Mouse (Mus musculus) embryonic facial prominence, embryonic 12.5 days (tissue): ENCODE data around the gene Spem2. TPM values are rescaled to one million over a fixed set of nuclear protein-coding genes. Genes with fewer than 3 reads are reported as not detected.
A peak's percentile ranks its signal among the peaks of the same experiment; 100 is the strongest.
"Not testable (repeated sequence)": the region's sequence is repeated elsewhere in the genome, so short reads cannot be mapped to it uniquely, and the experiment has no call there.

Source experiments
- ATAC-seq: fragments of 200-750 bp; cut with Nextera tagmentation; 2 replicates; pipeline ENCODE4 v1.8.0; 2017; ENCODE audit not compliant: insufficient number of reproducible peaks, insufficient read depth, low FRiP score, low TSS enrichment
- H3K27ac ChIP-seq: fragments of 300-500 bp; sonication (generic); 2 replicates; pipeline ENCODE4 v1.5.1; 2016; ENCODE audit warnings: mild to moderate bottlenecking
- H3K27me3 ChIP-seq: fragments of 300-500 bp; sonication (generic); 2 replicates; pipeline ENCODE4 v1.6.1; 2016; ENCODE audit warnings: mild to moderate bottlenecking, moderate library complexity
- H3K36me3 ChIP-seq: fragments of 300-500 bp; sonication (generic); 2 replicates; pipeline ENCODE4 v1.6.1; 2016; ENCODE audit warnings: mild to moderate bottlenecking
- H3K4me1 ChIP-seq: fragments of 300-500 bp; sonication (generic); 2 replicates; pipeline ENCODE4 v1.6.1; 2016
- H3K4me2 ChIP-seq: fragments of 300-500 bp; sonication (generic); replicated peaks from 2 replicates; pipeline ENCODE4 v1.6.1; 2016; ENCODE audit warnings: mild to moderate bottlenecking, moderate library complexity
- H3K4me3 ChIP-seq: fragments of 300-500 bp; sonication (generic); 2 replicates; pipeline ENCODE4 v1.5.1; 2016; ENCODE audit warnings: mild to moderate bottlenecking
- H3K9ac ChIP-seq: fragments of 300-500 bp; sonication (generic); 2 replicates; pipeline ENCODE4 v1.6.1; 2016; ENCODE audit warnings: mild to moderate bottlenecking, moderate library complexity
- H3K9me3 ChIP-seq: fragments of 300-500 bp; sonication (generic); 2 replicates; pipeline ENCODE4 v1.6.1; 2016; ENCODE audit warnings: mild to moderate bottlenecking, moderate library complexity
- WGBS: fragments of 180-500 bp; shearing (Covaris S2); methylation state at CpG from one replicate; pipeline ENCODE4 v1.1.7; 2016; 5-methylcytosine and 5-hydroxymethylcytosine counted together
- polyA plus RNA-seq: library from polyadenylated mRNA; unstranded; fragments of >200 nt; fragmentation: Nextera tagmentation; extraction: Ambion mirVana; gene quantifications from 2 replicates; pipeline ENCODE4 v1.2.1, GENCODE M21; 2016

Gene Spem2
- polyA plus RNA-seq, result not detected in 2 replicates

GRCm38 (mm10) chr11:69818365-69818764, at the start of gene Spem2:
Spem2 (minus strand) TSS chr11:69818465.
- WGBS, result 80% methylated on average over 2 of the region's 2 CpGs
- Histone ChIP-seq H3K4me3 (no peak within 1 kb of the TSS), H3K9ac (no peak within 1 kb of the TSS), H3K4me1 (no peaks in the 10 kb centered on the region), H3K4me2 (no peak within 1 kb of the TSS), H3K27me3 (no peaks in the 10 kb centered on the region), H3K27ac (no peak within 1 kb of the TSS), H3K9me3 (peaks cover 11% of the 10 kb centered on the region), H3K36me3 (no peaks in the 10 kb centered on the region)
- no peak for ATAC-seq

DNA sequence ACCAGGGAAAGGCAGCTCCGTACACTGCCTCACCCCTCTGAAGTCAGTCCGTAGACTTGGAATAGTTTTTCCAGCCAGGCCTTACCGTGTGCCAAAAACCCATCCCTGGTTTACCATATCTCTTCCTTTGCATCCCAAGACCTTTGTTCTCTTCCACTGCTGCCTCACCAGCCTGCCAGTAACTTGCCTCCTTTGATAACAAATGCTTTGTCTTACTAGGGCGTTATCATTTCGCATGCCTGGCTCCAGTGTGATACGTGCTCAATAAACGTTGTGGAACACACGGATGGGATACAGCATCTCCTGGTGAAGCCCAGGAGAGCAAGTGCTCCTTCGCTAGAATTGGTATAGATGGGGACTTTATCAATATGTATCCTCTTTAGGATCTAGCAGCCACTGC, 49.1 kb upstream of the Spem2 start:
- WGBS, result 76% methylated on average over 9 of the region's 9 CpGs
- no peak overlapping the region for H3K9ac ChIP-seq
- no peaks in the 10 kb centered on the region for H3K9me3 ChIP-seq
- no peak overlapping the region for H3K27ac ChIP-seq
- no peak for ATAC-seq
- no peaks in the 10 kb centered on the region for H3K36me3 ChIP-seq
- no peaks in the 10 kb centered on the region for H3K4me1 ChIP-seq
- no peak overlapping the region for H3K4me3 ChIP-seq
- no peak overlapping the region for H3K4me2 ChIP-seq
- no peaks in the 10 kb centered on the region for H3K27me3 ChIP-seq

DNA sequence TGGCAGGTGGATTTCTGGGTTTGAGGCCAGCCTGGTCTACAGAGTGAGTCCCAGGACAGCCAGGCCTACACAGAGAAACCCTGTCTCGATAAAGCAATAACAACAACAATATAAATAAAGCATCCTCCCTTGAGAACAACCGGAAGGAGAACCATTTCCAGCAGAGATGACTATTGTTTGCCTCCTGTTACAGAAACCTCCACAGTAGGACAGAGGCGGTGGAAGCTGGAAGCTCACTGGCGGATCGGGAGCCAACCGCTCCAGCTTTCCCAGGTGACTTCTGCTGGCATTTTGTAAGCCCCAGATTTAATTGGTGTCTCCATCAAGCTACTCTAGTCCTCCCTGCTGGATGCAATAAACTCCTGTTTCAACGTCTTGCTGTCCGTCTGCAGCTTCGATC, 47.3 kb upstream of the Spem2 start:
- no peak for ATAC-seq
- H3K4me1 ChIP-seq, result no peaks in the 10 kb centered on the region
- H3K4me3 ChIP-seq, result no peak overlapping the region
- WGBS, result 84% methylated on average over 9 of the region's 9 CpGs
- no peaks in the 10 kb centered on the region for H3K36me3 ChIP-seq
- H3K4me2 ChIP-seq, result no peak overlapping the region
- H3K27ac ChIP-seq, result no peak overlapping the region
- H3K9ac ChIP-seq, result no peak overlapping the region
- H3K9me3 ChIP-seq, result no peaks in the 10 kb centered on the region
- H3K27me3 ChIP-seq, result no peaks in the 10 kb centered on the region

DNA sequence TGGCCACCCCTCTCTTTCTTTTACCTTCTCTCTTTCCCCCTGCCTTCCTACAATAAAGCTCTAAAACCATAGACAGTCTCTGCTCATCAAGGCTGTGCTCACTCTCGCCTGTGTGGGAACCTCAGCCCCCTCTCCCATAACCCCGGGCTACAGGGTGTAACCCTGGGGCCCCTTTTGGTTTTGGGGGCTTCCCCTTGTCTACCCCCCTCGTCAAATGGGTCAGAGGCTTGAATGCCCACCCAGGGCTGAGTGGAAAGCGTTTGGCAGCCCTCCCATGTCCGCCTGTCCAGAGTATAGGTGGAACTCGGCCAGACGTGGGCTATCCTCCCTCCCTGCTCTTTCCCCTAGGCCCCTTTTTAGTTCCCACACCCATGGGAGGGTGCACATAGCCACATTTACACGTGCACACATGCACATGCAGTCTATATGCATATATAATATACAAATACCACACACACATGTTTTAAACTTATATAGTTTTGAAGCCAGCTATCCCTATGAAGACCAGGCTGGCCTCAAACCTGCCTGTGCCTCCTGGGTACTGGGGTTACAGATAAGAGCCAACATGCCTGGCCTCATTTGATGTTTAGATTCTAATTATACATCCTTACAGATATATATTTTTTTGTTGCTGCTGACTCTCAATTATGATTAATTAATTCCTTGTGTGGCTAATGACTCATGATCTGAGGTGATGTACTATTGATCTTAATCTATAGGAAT, 46.0 kb upstream of the Spem2 start:
- Histone ChIP-seq H3K27ac (no peak overlapping the region), H3K9me3 (no peaks in the 10 kb centered on the region), H3K27me3 (peaks cover under 1% of the 10 kb centered on the region), H3K36me3 (no peaks in the 10 kb centered on the region), H3K4me2 (no peak overlapping the region), H3K4me1 (no peaks in the 10 kb centered on the region), H3K9ac (no peak overlapping the region), H3K4me3 (no peak overlapping the region)
- WGBS, result 58% methylated on average over 8 of the region's 8 CpGs
- ATAC-seq, result no peak

- H3K4me3 ChIP-seq, ATAC-seq, H3K4me2 ChIP-seq, H3K9me3 ChIP-seq, H3K9ac ChIP-seq, H3K4me1 ChIP-seq, H3K27me3 ChIP-seq, H3K36me3 ChIP-seq, H3K27ac ChIP-seq: not testable (repeated sequence)
- 82% methylated on average over 3 of the region's 3 CpGs for WGBS
Observed at GRCm38 (mm10) chr11:69863729-69864128, 45.5 kb upstream of the Spem2 start.

- peaks cover 20% of the 10 kb centered on the region for H3K27me3 ChIP-seq
- WGBS, result 18% methylated on average over 30 of the region's 30 CpGs
- no peak within 1 kb of the TSS for H3K9ac ChIP-seq
- H3K9me3 ChIP-seq, result no peaks in the 10 kb centered on the region
- ATAC-seq, result no peak
- H3K4me3 ChIP-seq, result 0 out of 2 replicates have a peak within 1 kb of the TSS, but pooled peaks have one; percentile 8
- H3K36me3 ChIP-seq, result no peaks in the 10 kb centered on the region
- no peak within 1 kb of the TSS for H3K27ac ChIP-seq
- peaks cover 5% of the 10 kb centered on the region for H3K4me1 ChIP-seq
- H3K4me2 ChIP-seq, result peak within 1 kb of the TSS; percentile 21
Observed at GRCm38 (mm10) chr11:69858113-69858998, 40.1 kb upstream of the Spem2 start, which contains the start of gene Tnk1. Tnk1 (minus strand) TSS chr11:69858730.

GRCm38 (mm10) chr11:69855347-69855746, 37.1 kb upstream of the Spem2 start:
- ATAC-seq, result no peak

DNA sequence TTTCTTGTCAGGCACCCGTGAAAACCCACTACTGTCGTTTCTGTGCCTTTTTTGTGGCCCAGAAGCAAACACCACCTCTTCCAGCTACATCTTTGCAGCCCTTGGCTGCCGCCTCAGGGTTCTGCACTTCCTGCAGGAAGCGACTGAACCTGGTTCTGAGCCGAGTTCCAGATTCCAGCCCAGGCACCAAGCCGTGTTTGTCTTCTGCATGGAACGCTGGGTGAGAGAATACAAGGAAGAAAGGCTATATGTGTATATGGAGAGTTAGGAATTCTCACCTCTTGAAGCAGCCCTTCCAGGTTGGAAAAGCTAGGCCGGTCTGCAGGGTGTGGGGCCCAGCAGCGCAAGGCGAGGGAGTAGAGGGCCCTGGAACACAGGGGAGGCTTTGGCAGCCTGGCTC, 36.4 kb upstream of the Spem2 start:
- 88% methylated on average over 10 of the region's 10 CpGs for WGBS
- Histone ChIP-seq H3K27me3 (peaks cover 20% of the 10 kb centered on the region), H3K9ac (no peak overlapping the region), H3K4me1 (peaks cover 5% of the 10 kb centered on the region), H3K27ac (peak overlapping the region; percentile 26; the same call in 1 of the 2 replicates), H3K36me3 (peaks cover 28% of the 10 kb centered on the region), H3K4me3 (no peak overlapping the region), H3K4me2 (no peak overlapping the region), H3K9me3 (no peaks in the 10 kb centered on the region)
- ATAC-seq, result no peak

More at GRCm38 (mm10) chr11:69855347-69855746, 37.1 kb upstream of the Spem2 start:
- H3K4me2 ChIP-seq, result peak overlapping the region; percentile 22
- peaks cover 5% of the 10 kb centered on the region for H3K4me1 ChIP-seq
- H3K9ac ChIP-seq, result no peak overlapping the region
- no peak overlapping the region for H3K4me3 ChIP-seq
- no peak overlapping the region for H3K27ac ChIP-seq
- H3K36me3 ChIP-seq, result peaks cover 21% of the 10 kb centered on the region
- no peaks in the 10 kb centered on the region for H3K9me3 ChIP-seq
- 15% methylated on average over 16 of the region's 16 CpGs for WGBS
- peaks cover 20% of the 10 kb centered on the region for H3K27me3 ChIP-seq

GRCm38 (mm10) chr11:69853994-69854393, 35.7 kb upstream of the Spem2 start:
- H3K9ac ChIP-seq, result no peak overlapping the region
- peaks cover 34% of the 10 kb centered on the region for H3K36me3 ChIP-seq
- H3K27ac ChIP-seq, result no peak overlapping the region
- no peak overlapping the region for H3K4me2 ChIP-seq
- ATAC-seq, result no peak
- 70% methylated on average over 7 of the region's 7 CpGs for WGBS
- peaks cover 5% of the 10 kb centered on the region for H3K4me1 ChIP-seq
- no peak overlapping the region for H3K4me3 ChIP-seq
- no peaks in the 10 kb centered on the region for H3K9me3 ChIP-seq
- H3K27me3 ChIP-seq, result peaks cover 16% of the 10 kb centered on the region

GRCm38 (mm10) chr11:69850754-69851153, 32.5 kb upstream of the Spem2 start:
- Histone ChIP-seq H3K9me3 (no peaks in the 10 kb centered on the region), H3K27ac (0 out of 2 replicates have a peak overlapping the region, but pooled peaks have one; percentile 17), H3K4me2 (no peak overlapping the region), H3K4me1 (peaks cover 21% of the 10 kb centered on the region), H3K36me3 (peaks cover 49% of the 10 kb centered on the region), H3K27me3 (no peaks in the 10 kb centered on the region), H3K4me3 (no peak overlapping the region), H3K9ac (no peak overlapping the region)
- no peak for ATAC-seq
- 73% methylated on average over 8 of the region's 8 CpGs for WGBS

GRCm38 (mm10) chr11:69849884-69850283, 31.6 kb upstream of the Spem2 start:
- ATAC-seq, result no peak
- Histone ChIP-seq H3K9me3 (no peaks in the 10 kb centered on the region), H3K4me1 (peaks cover 23% of the 10 kb centered on the region), H3K4me2 (no peak overlapping the region), H3K36me3 (peaks cover 49% of the 10 kb centered on the region), H3K27ac (no peak overlapping the region), H3K9ac (no peak overlapping the region), H3K4me3 (no peak overlapping the region), H3K27me3 (no peaks in the 10 kb centered on the region)
- 90% methylated on average over 15 of the region's 15 CpGs for WGBS

GRCm38 (mm10) chr11:69849128-69849527, 30.9 kb upstream of the Spem2 start:
- Histone ChIP-seq H3K27ac (no peak overlapping the region), H3K4me1 (peaks cover 23% of the 10 kb centered on the region), H3K4me3 (no peak overlapping the region), H3K4me2 (no peak overlapping the region), H3K9ac (no peak overlapping the region), H3K36me3 (peaks cover 49% of the 10 kb centered on the region), H3K9me3 (no peaks in the 10 kb centered on the region), H3K27me3 (no peaks in the 10 kb centered on the region)
- no peak for ATAC-seq
- 91% methylated on average over 9 of the region's 9 CpGs for WGBS
